Mouse (Mus musculus) thymus, postnatal 14 days (tissue): Measurements from ENCODE around the gene Slc34a1.

Experiments used
- DNase-seq: peaks from one replicate; pipeline ENCODE4 v3.0.0; 2021

The Slc34a1 gene

GRCm38 (mm10) chr13:55444286-55444936 is 46.4 kb downstream of the Slc34a1 start:
- DNase-seq = peak; percentile 91

GRCm38 (mm10) chr13:55444937-55445315 is 46.9 kb downstream of the Slc34a1 start, which contains the start of gene Grk6:
Grk6 (plus strand) TSS chr13:55445072.
- peak; percentile 99 for DNase-seq

GRCm38 (mm10) chr13:55445361-55446091 is 47.5 kb downstream of the Slc34a1 start:
- peak; percentile 69 for DNase-seq

- peak; percentile 38 for DNase-seq
Observed at GRCm38 (mm10) chr13:55446483-55447105, 48.6 kb downstream of the Slc34a1 start.

GRCm38 (mm10) chr13:55447543-55447943 is 49.6 kb downstream of the Slc34a1 start:
- peak; percentile 81 for DNase-seq

GRCm38 (mm10) chr13:55448131-55448530 is 50.1 kb downstream of the Slc34a1 start:
- no peak for DNase-seq

- peak; percentile 63 for DNase-seq
Observed at GRCm38 (mm10) chr13:55449205-55449604, 51.2 kb downstream of the Slc34a1 start.

GRCm38 (mm10) chr13:55449679-55450441 is 51.9 kb downstream of the Slc34a1 start:
- DNase-seq = peak; percentile 82

GRCm38 (mm10) chr13:55450511-55450980 is 52.6 kb downstream of the Slc34a1 start:
- peak; percentile 14 for DNase-seq

- DNase-seq = no peak
Observed at GRCm38 (mm10) chr13:55451296-55451695, 53.3 kb downstream of the Slc34a1 start.

- DNase-seq = no peak
Observed at GRCm38 (mm10) chr13:55451785-55452549, 54.0 kb downstream of the Slc34a1 start.

- DNase-seq = no peak
Observed at GRCm38 (mm10) chr13:55462965-55463364, 65.0 kb downstream of the Slc34a1 start.

- no peak for DNase-seq
Observed at GRCm38 (mm10) chr13:55463399-55464026, 65.5 kb downstream of the Slc34a1 start.

GRCm38 (mm10) chr13:55464027-55464884 is 66.3 kb downstream of the Slc34a1 start, which contains the start of gene Prr7:
Prr7 (plus strand) TSS chr13:55464267.
- peak; percentile 78 for DNase-seq

GRCm38 (mm10) chr13:55465184-55465583 is 67.2 kb downstream of the Slc34a1 start:
- no peak for DNase-seq
